Mouse (Mus musculus) intestine, embryonic 16.5 days (tissue): ENCODE results near the gene Ap3b1. TPM values are rescaled to one million over a fixed set of nuclear protein-coding genes. Genes with fewer than 3 reads are reported as not detected.

Experiments used
- ATAC-seq: fragments of 200-750 bp; cut with Nextera tagmentation; 2 replicates; pipeline ENCODE4 v1.8.0; 2017; ENCODE audit warnings: moderate TSS enrichment, moderate library complexity
- H3K27ac ChIP-seq: fragments of 300-500 bp; sonication (generic); 2 replicates; pipeline ENCODE4 v1.5.1; 2014; ENCODE audit warnings: mild to moderate bottlenecking, low read length
- H3K27me3 ChIP-seq: fragments of 300-500 bp; sonication (generic); replicated peaks from 2 replicates; pipeline ENCODE4 v1.6.1; 2014; ENCODE audit warnings: low read length, control low read depth, mixed read lengths; ENCODE audit not compliant: control insufficient read depth, insufficient read depth
- H3K36me3 ChIP-seq: fragments of 300-500 bp; sonication (generic); 2 replicates; pipeline ENCODE4 v1.6.1; 2014; ENCODE audit warnings: low read length, control low read depth; ENCODE audit not compliant: control insufficient read depth, insufficient read depth
- H3K4me1 ChIP-seq: fragments of 300-500 bp; sonication (generic); 2 replicates; pipeline ENCODE4 v1.6.1; 2014; ENCODE audit warnings: low read length, control low read depth, mixed read lengths; ENCODE audit not compliant: control insufficient read depth, insufficient read depth
- H3K4me2 ChIP-seq: fragments of 300-500 bp; sonication (generic); 2 replicates; pipeline ENCODE4 v1.6.1; 2014; ENCODE audit warnings: low read depth, low read length, control low read depth
- H3K4me3 ChIP-seq: fragments of 300-500 bp; sonication (generic); 2 replicates; pipeline ENCODE4 v1.5.1; 2014; ENCODE audit warnings: mild to moderate bottlenecking, low read length
- H3K9ac ChIP-seq: fragments of 300-500 bp; sonication (generic); 2 replicates; pipeline ENCODE4 v1.6.1; 2014; ENCODE audit warnings: low read depth, low read length
- H3K9me3 ChIP-seq: fragments of 300-500 bp; sonication (generic); 2 replicates; pipeline ENCODE4 v1.6.1; 2016; ENCODE audit warnings: low read length, control low read depth; ENCODE audit not compliant: control insufficient read depth
- WGBS: fragments of 180-500 bp; shearing (Covaris S2); extraction: QIAGEN DNeasy Blood & Tissue Kit; methylation state at CpG from one replicate; pipeline ENCODE4 v1.1.7; 2014; 5-methylcytosine and 5-hydroxymethylcytosine counted together
- polyA plus RNA-seq: library from polyadenylated mRNA; unstranded; fragments of >200 nt; fragmentation: Nextera tagmentation; extraction: Ambion mirVana; gene quantifications from 2 replicates; pipeline ENCODE4 v1.2.1, GENCODE M21; 2015

Gene Ap3b1
- polyA plus RNA-seq, 1 experiment from 2014 or later, result 48.9 TPM

DNA sequence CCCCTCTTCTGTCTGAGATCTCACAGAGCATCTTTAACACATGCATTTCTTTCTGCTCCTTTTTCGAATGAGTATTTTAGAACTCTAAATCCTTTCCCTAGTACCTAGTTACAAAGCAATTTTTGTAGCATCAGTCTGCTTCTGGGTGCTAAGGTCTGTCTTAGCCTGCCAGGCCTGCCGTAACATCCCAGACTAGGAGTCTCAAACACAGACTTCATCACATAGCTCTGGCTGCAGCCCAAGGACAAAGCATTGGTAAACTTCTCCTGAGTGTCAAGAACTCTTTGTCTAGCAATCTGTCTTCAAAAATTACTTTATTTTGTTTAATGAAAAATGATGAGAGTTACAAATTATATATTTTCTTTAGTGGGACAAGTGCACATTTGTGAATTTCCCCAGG is 30.8 kb downstream of the Ap3b1 start:
- Histone ChIP-seq H3K4me3 (no peak overlapping the region), H3K27ac (no peak overlapping the region), H3K9me3 (no peaks in the 10 kb centered on the region), H3K4me1 (peaks cover 3% of the 10 kb centered on the region; the same call in 1 of the 2 replicates), H3K27me3 (no peaks in the 10 kb centered on the region), H3K9ac (no peak overlapping the region), H3K4me2 (no peak overlapping the region), H3K36me3 (peaks cover 7% of the 10 kb centered on the region; the same call in 1 of the 2 replicates)
- no peak for ATAC-seq
- 68% methylated on average over 2 of the region's 2 CpGs for WGBS

DNA sequence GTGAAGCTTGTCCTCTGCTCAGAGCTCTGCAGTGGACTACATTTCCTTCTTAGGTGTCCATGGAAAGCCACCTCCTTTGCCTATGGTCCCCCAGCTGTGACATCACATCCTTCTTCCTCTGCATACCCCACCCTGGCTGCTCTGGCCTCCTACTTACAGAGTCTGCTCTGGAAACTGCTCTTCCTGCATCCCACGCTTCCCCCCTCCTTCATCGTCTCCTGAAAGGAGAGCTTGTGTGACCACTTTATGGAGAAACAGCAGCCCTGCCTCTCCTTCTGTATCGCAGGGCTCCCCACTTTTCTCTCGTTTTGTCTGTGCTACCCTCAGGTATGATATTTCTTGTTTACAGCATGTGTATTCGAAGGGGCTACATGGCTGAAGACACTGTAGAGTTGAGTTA is 33.5 kb downstream of the Ap3b1 start:
- Histone ChIP-seq H3K4me2 (no peak overlapping the region), H3K4me1 (peaks cover 3% of the 10 kb centered on the region; the same call in 1 of the 2 replicates), H3K27ac (no peak overlapping the region), H3K36me3 (peaks cover 9% of the 10 kb centered on the region), H3K4me3 (no peak overlapping the region), H3K27me3 (no peaks in the 10 kb centered on the region), H3K9ac (no peak overlapping the region), H3K9me3 (no peaks in the 10 kb centered on the region)
- no peak for ATAC-seq
- 85% methylated on average over 5 of the region's 5 CpGs for WGBS

DNA sequence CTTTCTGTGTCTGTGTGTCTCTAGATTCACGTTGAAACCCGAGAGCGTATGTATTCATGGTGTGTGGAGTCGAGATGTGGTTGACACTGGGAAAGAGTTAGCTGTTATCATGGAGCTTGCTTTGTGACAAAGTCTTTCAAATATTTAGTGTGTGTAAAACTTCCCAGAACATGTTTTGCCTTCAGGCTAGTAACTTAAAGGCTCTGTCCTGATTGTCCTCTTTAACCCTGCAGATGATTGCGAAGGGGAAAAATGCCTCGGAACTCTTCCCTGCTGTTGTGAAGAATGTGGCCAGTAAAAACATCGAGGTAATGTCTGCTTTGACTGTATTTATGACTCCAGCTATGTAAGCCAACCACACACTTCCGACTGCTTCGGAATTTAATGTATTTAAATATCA is 35.7 kb downstream of the Ap3b1 start:
- Histone ChIP-seq H3K36me3 (peaks cover 9% of the 10 kb centered on the region), H3K4me1 (peaks cover under 1% of the 10 kb centered on the region; the same call in 1 of the 2 replicates), H3K27ac (no peak overlapping the region), H3K9ac (no peak overlapping the region), H3K27me3 (no peaks in the 10 kb centered on the region), H3K9me3 (no peaks in the 10 kb centered on the region), H3K4me2 (no peak overlapping the region), H3K4me3 (no peak overlapping the region)
- whole genome bisulfite sequencing, result 61% methylated on average over 9 of the region's 9 CpGs
- no peak for ATAC-seq

- no peaks in the 10 kb centered on the region for H3K27me3 ChIP-seq
- H3K4me2 ChIP-seq, result no peak overlapping the region
- ATAC-seq, result no peak
- no peaks in the 10 kb centered on the region for H3K9me3 ChIP-seq
- no peak overlapping the region for H3K9ac ChIP-seq
- H3K4me3 ChIP-seq, result no peak overlapping the region
- no peaks in the 10 kb centered on the region for H3K4me1 ChIP-seq
- H3K36me3 ChIP-seq, result peaks cover 9% of the 10 kb centered on the region
- H3K27ac ChIP-seq, result no peak overlapping the region
- WGBS, result 86% methylated on average over 8 of the region's 8 CpGs
These were observed 37.0 kb downstream of the Ap3b1 start for GRCm38 (mm10) chr13:94395763-94396162.

DNA sequence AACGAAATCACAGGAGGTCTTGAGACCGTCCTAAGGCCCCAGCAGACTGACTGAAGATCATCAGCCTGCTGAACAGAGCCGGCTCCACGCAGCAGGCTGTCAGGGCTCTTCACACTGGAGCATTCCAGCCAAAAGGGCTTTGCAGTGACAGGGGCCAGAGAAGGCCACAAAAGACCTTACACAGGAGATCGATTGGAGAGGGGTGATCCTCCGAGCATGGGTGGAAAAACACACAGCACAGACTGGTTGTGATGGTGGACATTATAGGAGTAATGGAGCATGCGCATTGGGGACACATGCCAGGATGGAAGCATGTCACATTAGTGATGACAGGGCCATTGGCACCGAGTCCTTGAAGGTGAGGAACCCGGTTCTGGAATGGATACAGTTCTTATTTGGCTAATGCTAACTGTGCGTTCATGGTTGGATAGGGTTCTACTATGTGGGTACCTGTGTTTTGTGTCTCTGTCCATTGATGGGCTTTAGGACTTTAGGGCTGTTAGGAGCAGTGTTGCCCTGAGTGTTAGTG is 37.7 kb downstream of the Ap3b1 start:
- ATAC-seq, result no peak
- WGBS, result 93% methylated on average over 10 of the region's 10 CpGs

DNA sequence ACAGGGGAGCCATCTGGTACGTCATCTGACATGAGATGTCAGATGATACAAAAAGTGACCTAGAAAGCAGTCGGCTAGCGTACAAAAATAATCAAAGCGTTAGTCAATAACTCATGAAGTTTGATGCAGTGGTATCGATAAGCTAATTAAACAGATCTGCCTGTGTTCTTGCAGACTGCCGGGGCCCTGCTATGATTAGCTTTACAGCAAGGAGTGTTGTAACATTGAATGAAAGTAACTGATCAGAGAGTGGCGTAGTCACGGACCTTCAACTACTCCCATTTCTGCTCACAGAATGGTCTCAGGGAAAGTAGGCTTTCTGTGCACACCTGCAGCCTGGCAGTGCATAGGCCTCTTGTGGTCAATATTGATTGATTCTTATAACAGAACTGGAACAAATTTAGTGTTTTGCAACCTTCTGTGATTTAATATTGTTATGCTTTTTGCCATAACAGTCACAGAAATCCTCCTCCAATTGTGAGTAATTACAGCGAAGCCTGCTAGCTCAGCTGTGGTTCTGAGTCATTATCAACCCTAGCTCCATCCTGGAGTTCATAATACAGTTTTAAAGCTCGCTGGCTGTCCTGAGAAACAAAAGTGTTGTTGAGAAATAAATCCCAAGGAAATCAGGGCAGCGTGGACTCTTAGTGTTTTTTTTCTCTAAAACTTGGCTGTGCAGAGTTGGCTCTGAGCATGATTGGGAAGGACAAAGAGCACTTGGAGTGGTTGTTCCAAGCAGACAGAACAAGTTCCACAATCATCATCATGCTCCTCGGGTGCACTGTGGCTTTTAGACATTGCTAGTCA is 40.0 kb downstream of the Ap3b1 start:
- H3K9ac ChIP-seq, result no peak overlapping the region
- no peak overlapping the region for H3K27ac ChIP-seq
- no peaks in the 10 kb centered on the region for H3K9me3 ChIP-seq
- no peaks in the 10 kb centered on the region for H3K27me3 ChIP-seq
- no peak for ATAC-seq
- peaks cover 4% of the 10 kb centered on the region; the same call in 1 of the 2 replicates for H3K36me3 ChIP-seq
- no peak overlapping the region for H3K4me3 ChIP-seq
- WGBS, result 80% methylated on average over 12 of the region's 12 CpGs
- no peaks in the 10 kb centered on the region for H3K4me1 ChIP-seq
- H3K4me2 ChIP-seq, result no peak overlapping the region

More for the DNA sequence above, 37.7 kb downstream of the Ap3b1 start:
- no peak overlapping the region for H3K27ac ChIP-seq
- no peak overlapping the region for H3K9ac ChIP-seq
- H3K4me3 ChIP-seq, result no peak overlapping the region
- peaks cover 7% of the 10 kb centered on the region for H3K36me3 ChIP-seq
- H3K4me2 ChIP-seq, result no peak overlapping the region
- H3K9me3 ChIP-seq, result no peaks in the 10 kb centered on the region
- H3K27me3 ChIP-seq, result no peaks in the 10 kb centered on the region
- H3K4me1 ChIP-seq, result no peaks in the 10 kb centered on the region

GRCm38 (mm10) chr13:94400465-94400864 is 41.7 kb downstream of the Ap3b1 start:
- no peaks in the 10 kb centered on the region for H3K27me3 ChIP-seq
- no peak overlapping the region for H3K27ac ChIP-seq
- no peaks in the 10 kb centered on the region for H3K4me1 ChIP-seq
- no peak overlapping the region for H3K9ac ChIP-seq
- H3K9me3 ChIP-seq, result no peaks in the 10 kb centered on the region
- no peak overlapping the region for H3K4me2 ChIP-seq
- H3K36me3 ChIP-seq, result peaks cover 14% of the 10 kb centered on the region
- ATAC-seq, result no peak
- no peak overlapping the region for H3K4me3 ChIP-seq
- 87% methylated on average over 8 of the region's 8 CpGs for WGBS

DNA sequence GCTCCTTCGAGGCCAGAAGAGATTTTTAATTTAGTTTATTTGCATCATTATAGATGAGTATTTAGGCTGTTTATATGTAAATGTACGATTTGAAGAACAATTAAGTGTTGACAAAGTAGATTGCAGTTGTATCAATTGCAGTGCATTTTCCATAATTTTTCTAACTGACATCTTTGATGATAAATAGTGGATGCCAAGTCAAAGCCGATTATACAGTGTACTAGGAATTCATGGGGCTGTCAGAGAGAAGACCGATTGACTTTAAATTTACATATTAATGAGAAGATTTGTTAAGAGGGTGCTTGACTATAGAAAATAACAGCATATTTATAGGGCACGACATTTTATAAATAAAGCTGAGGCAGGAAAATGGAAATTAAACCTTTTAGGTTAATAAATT is 64.8 kb downstream of the Ap3b1 start:
- Histone ChIP-seq H3K9me3 (no peaks in the 10 kb centered on the region), H3K36me3 (no peaks in the 10 kb centered on the region), H3K27me3 (no peaks in the 10 kb centered on the region), H3K27ac (no peak overlapping the region), H3K4me3 (no peak overlapping the region), H3K4me2 (no peak overlapping the region), H3K9ac (no peak overlapping the region), H3K4me1 (no peaks in the 10 kb centered on the region)
- WGBS, result 82% methylated on average over 5 of the region's 5 CpGs
- no peak for ATAC-seq

DNA sequence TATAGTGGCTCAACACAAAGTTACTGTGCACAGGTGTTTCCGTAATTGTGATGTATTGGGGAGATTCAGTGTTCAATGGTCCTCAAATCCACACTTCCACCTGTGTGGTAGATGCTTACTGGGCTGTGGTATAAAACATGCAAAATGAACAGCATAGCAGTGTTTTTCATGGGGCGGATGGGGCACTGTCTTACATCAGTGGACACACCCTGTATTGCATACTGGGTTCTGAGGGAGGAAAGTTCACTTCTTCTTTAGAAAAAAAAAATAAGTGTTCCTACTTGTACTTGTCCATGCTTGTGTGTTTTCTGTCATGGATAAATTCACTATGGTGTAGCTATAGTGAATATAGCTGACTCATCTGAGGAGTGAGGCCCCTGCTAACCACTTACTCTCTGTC is 70.8 kb downstream of the Ap3b1 start:
- Histone ChIP-seq H3K9ac (no peak overlapping the region), H3K4me3 (no peak overlapping the region), H3K27me3 (no peaks in the 10 kb centered on the region), H3K9me3 (0 out of 2 replicates have a peak, but pooled peaks cover 4% of the 10 kb centered on the region), H3K4me2 (no peak overlapping the region), H3K4me1 (peaks cover 9% of the 10 kb centered on the region; the same call in 1 of the 2 replicates), H3K27ac (no peak overlapping the region), H3K36me3 (peaks cover 6% of the 10 kb centered on the region; the same call in 1 of the 2 replicates)
- 79% methylated on average over 2 of the region's 2 CpGs for WGBS
- ATAC-seq, result peak; percentile 56
